Mouse (Mus musculus): ENCODE results near the gene Mfap1a. TPM values are rescaled to one million over a fixed set of nuclear protein-coding genes. Genes with fewer than 3 reads are reported as not detected.
A peak's percentile ranks its signal among the peaks of the same experiment; 100 is the strongest.

Mfap1a gene
- polyA plus RNA-seq, 1 experiment from 2014 or later: 30.1 TPM

GRCm38 (mm10) chr2:121448739-121449535 lies 57.5 kb downstream of the Mfap1a start, which contains the start of gene Serf2:
Serf2 (plus strand) TSS chr2:121449195.
- under 1% methylated on average over 73 of the region's 74 CpGs for WGBS
- Histone ChIP-seq H3K9ac (peak within 1 kb of the TSS; percentile 94), H3K4me1 (replicated peaks) (peaks cover 29% of the 10 kb centered on the region), H3K4me3 (peak within 1 kb of the TSS; percentile 97), H3K9me3 (no peaks in the 10 kb centered on the region), H3K4me2 (peak within 1 kb of the TSS; percentile 76), H3K27ac (replicated peaks) (peak within 1 kb of the TSS; percentile 98), H3K27me3 (peaks cover 4% of the 10 kb centered on the region; the same call in 1 of the 2 replicates), H3K36me3 (peaks cover 23% of the 10 kb centered on the region)
- ATAC-seq (ENCODE audit: low read depth): peak; percentile 98

DNA sequence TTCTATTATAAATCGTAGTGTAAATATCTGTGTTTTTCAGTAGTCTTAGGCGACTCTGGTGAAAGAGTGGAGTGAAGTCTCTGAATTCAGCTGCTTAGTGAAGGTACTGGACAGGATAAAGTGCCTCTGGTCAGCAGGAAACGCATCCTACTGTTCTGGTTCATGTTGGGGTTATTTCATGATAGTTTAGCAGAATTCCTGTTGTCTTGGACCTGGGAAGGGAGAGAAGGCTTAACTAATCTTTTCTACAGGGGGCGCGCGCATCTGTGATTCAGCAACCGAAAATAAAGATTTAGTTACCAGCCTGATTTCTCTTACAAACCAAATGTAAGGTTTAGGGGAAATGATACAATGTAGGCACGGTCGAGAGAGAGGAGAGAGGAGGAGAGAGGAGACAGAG lies 58.3 kb downstream of the Mfap1a start:
- WGBS: 19% methylated on average over 9 of the region's 9 CpGs
- peak overlapping the region; percentile 76 for H3K4me2 ChIP-seq
- peak overlapping the region; percentile 97 for H3K4me3 ChIP-seq
- H3K9ac ChIP-seq: peak overlapping the region; percentile 67
- H3K36me3 ChIP-seq: peaks cover 15% of the 10 kb centered on the region
- no peak for ATAC-seq (ENCODE audit: low read depth)
- H3K4me1 ChIP-seq (replicated peaks): peaks cover 30% of the 10 kb centered on the region
- peak overlapping the region; percentile 98 for H3K27ac ChIP-seq (replicated peaks)
- H3K27me3 ChIP-seq: peaks cover 6% of the 10 kb centered on the region
- no peaks in the 10 kb centered on the region for H3K9me3 ChIP-seq

DNA sequence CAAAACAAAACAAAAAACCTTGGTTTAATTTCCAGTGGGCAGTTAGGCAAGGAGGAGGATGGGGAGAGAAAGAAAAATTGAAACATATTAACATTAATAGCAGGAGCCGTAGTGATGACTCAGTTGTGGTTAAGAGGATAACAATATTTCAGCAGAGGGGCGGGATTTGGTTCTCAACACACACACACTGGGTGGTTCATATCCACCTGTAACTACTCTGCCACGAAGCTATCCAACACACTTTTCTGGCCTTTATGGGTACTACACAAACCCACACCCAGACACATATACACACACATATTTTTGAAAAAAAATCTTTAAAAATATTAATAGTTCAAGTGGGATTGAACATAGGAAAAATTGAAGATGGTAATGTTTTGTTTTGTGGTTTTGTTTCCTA lies 59.5 kb downstream of the Mfap1a start:
- Histone ChIP-seq H3K9ac (no peak overlapping the region), H3K4me1 (replicated peaks) (peaks cover 38% of the 10 kb centered on the region), H3K27ac (replicated peaks) (no peak overlapping the region), H3K9me3 (no peaks in the 10 kb centered on the region), H3K36me3 (peaks cover 6% of the 10 kb centered on the region), H3K4me3 (no peak overlapping the region), H3K4me2 (no peak overlapping the region), H3K27me3 (peaks cover 18% of the 10 kb centered on the region)
- ATAC-seq (ENCODE audit: low read depth): no peak
- WGBS: 88% methylated on average over 3 of the region's 3 CpGs

GRCm38 (mm10) chr2:121446506-121446905 lies 60.0 kb downstream of the Mfap1a start:
- WGBS: 86% methylated on average over 4 of the region's 4 CpGs
- no peak for ATAC-seq (ENCODE audit: low read depth)
- no peak overlapping the region for H3K9ac ChIP-seq
- H3K4me3 ChIP-seq: no peak overlapping the region
- H3K9me3 ChIP-seq: no peaks in the 10 kb centered on the region
- peaks cover 4% of the 10 kb centered on the region for H3K36me3 ChIP-seq
- H3K27me3 ChIP-seq: peaks cover 23% of the 10 kb centered on the region
- H3K27ac ChIP-seq (replicated peaks): no peak overlapping the region
- H3K4me1 ChIP-seq (replicated peaks): peaks cover 41% of the 10 kb centered on the region
- H3K4me2 ChIP-seq: no peak overlapping the region

GRCm38 (mm10) chr2:121445117-121445516 lies 61.3 kb downstream of the Mfap1a start:
- Histone ChIP-seq H3K9me3 (no peaks in the 10 kb centered on the region), H3K27me3 (peaks cover 35% of the 10 kb centered on the region), H3K4me1 (replicated peaks) (peaks cover 28% of the 10 kb centered on the region), H3K36me3 (0 out of 2 replicates have a peak, but pooled peaks cover 2% of the 10 kb centered on the region), H3K27ac (replicated peaks) (no peak overlapping the region), H3K9ac (no peak overlapping the region), H3K4me2 (no peak overlapping the region), H3K4me3 (no peak overlapping the region)
- no peak for ATAC-seq (ENCODE audit: low read depth)
- WGBS: 88% methylated on average over 3 of the region's 3 CpGs

DNA sequence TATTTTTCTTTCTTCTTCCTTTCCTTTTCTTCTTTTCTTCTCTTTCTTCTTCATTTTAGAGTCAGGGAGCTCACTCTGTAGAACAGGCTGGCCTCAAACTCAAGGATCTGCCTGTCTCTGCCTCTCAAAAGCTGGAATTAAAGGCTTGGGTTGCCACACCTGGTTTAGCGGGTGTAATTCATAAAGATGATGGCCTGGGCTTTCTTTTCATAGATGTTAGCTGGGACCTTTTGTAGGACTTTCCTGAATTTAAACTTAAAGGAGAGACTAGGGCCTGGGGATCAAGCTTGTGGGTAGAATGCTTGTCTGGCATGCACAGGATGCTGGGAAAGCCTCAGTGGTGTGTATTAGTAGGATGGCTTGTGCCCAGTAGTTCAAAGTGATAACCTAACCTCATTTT lies 62.3 kb downstream of the Mfap1a start, which contains the start of gene Ell3:
Gene Ell3 (minus strand): TSS at position 101 of the 400 bp plus-strand sequence.
- no peak within 1 kb of the TSS for H3K9ac ChIP-seq
- H3K36me3 ChIP-seq: peaks cover 11% of the 10 kb centered on the region
- no peak within 1 kb of the TSS for H3K27ac ChIP-seq (replicated peaks)
- H3K4me3 ChIP-seq: 0 out of 2 replicates have a peak within 1 kb of the TSS, but pooled peaks have one; percentile 33
- WGBS: 91% methylated on average over 1 of the region's 1 CpGs
- ATAC-seq (ENCODE audit: low read depth): no peak
- peaks cover 26% of the 10 kb centered on the region for H3K4me1 ChIP-seq (replicated peaks)
- peak within 1 kb of the TSS; percentile 58 for H3K4me2 ChIP-seq
- no peaks in the 10 kb centered on the region for H3K9me3 ChIP-seq
- peaks cover 41% of the 10 kb centered on the region for H3K27me3 ChIP-seq

DNA sequence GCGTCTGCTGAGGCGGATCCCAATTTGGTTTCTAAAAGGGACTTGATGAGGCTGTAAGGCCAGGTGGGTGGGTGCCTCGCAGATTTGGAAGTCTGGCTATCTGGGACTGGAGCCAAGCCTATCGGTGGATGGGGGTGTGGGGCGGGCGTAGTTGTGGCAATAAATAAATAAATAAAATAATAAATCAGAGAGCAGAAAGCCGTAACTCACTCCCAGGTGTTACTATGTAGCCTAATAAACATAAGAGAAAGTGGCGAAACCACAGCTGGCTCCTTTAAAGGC lies 63.5 kb downstream of the Mfap1a start:
- peaks cover 23% of the 10 kb centered on the region for H3K36me3 ChIP-seq
- H3K4me1 ChIP-seq (replicated peaks): peaks cover 20% of the 10 kb centered on the region
- peak overlapping the region; percentile 22; the same call in 1 of the 2 replicates for H3K9ac ChIP-seq
- no peaks in the 10 kb centered on the region for H3K9me3 ChIP-seq
- peak overlapping the region; percentile 33 for H3K4me3 ChIP-seq
- no peak for ATAC-seq (ENCODE audit: low read depth)
- WGBS: 7% methylated on average over 8 of the region's 8 CpGs
- peaks cover 41% of the 10 kb centered on the region for H3K27me3 ChIP-seq
- H3K4me2 ChIP-seq: peak overlapping the region; percentile 58
- H3K27ac ChIP-seq (replicated peaks): no peak overlapping the region

- WGBS: 2% methylated on average over 30 of the region's 30 CpGs
- Histone ChIP-seq H3K27ac (replicated peaks) (no peak overlapping the region), H3K9me3 (no peaks in the 10 kb centered on the region), H3K27me3 (peaks cover 41% of the 10 kb centered on the region), H3K4me1 (replicated peaks) (peaks cover 17% of the 10 kb centered on the region), H3K4me2 (peak overlapping the region; percentile 58), H3K4me3 (peak overlapping the region; percentile 33), H3K36me3 (peaks cover 28% of the 10 kb centered on the region), H3K9ac (peak overlapping the region; percentile 22)
- ATAC-seq (ENCODE audit: low read depth): no peak
These were observed 64.0 kb downstream of the Mfap1a start for GRCm38 (mm10) chr2:121442259-121443067.

Small RNAs within 50 kb of the gene (microRNA-seq; reads per million reads assigned to microRNA genes)
- not detected for gene Gm22953

Other genes with a start within 250 kb of the Mfap1a start
- 151 and 181 TPM in 2 replicates for gene Trp53bp1, start 235.3 kb downstream of the Mfap1a start, polyA plus RNA-seq (2015; fragmentation: Nextera tagmentation; extraction: Ambion mirVana)
- 17.6 and 21.8 TPM in 2 replicates for gene Map1a, start 217.1 kb downstream of the Mfap1a start, polyA plus RNA-seq (2015; fragmentation: Nextera tagmentation; extraction: Ambion mirVana)
- gene Ppip5k1, start 151.3 kb downstream of the Mfap1a start, polyA plus RNA-seq (2015; fragmentation: Nextera tagmentation; extraction: Ambion mirVana): 16.3 and 17.4 TPM in 2 replicates
- gene Ckmt1, start 149.0 kb downstream of the Mfap1a start, polyA plus RNA-seq (2015; fragmentation: Nextera tagmentation; extraction: Ambion mirVana): 54.0 and 60.8 TPM in 2 replicates
- gene Strc, start 119.5 kb downstream of the Mfap1a start, polyA plus RNA-seq (2015; fragmentation: Nextera tagmentation; extraction: Ambion mirVana): not detected in 2 replicates
- 453 and 473 TPM in 2 replicates for gene Pdia3, start 92.9 kb downstream of the Mfap1a start, polyA plus RNA-seq (2015; fragmentation: Nextera tagmentation; extraction: Ambion mirVana)
- gene Catsper2, start 92.9 kb downstream of the Mfap1a start, polyA plus RNA-seq (2015; fragmentation: Nextera tagmentation; extraction: Ambion mirVana): 3.5 and 4.8 TPM in 2 replicates
- gene Ell3, start 62.4 kb downstream of the Mfap1a start, polyA plus RNA-seq (2015; fragmentation: Nextera tagmentation; extraction: Ambion mirVana): 2.6 TPM in 2 replicates
- gene Serf2, start 57.5 kb downstream of the Mfap1a start, polyA plus RNA-seq (2015; fragmentation: Nextera tagmentation; extraction: Ambion mirVana): 393 and 478 TPM in 2 replicates
- 113 and 132 TPM in 2 replicates for gene Hypk, start 53.4 kb downstream of the Mfap1a start, polyA plus RNA-seq (2015; fragmentation: Nextera tagmentation; extraction: Ambion mirVana)
- gene Serinc4, start 49.9 kb downstream of the Mfap1a start, polyA plus RNA-seq (2015; fragmentation: Nextera tagmentation; extraction: Ambion mirVana): 1.1 and 1.4 TPM in 2 replicates
- 74.3 and 76.4 TPM in 2 replicates for gene Mfap1b, start 32.6 kb downstream of the Mfap1a start, polyA plus RNA-seq (2015; fragmentation: Nextera tagmentation; extraction: Ambion mirVana)
- 4.2 and 4.5 TPM in 2 replicates for gene Wdr76, start 58 bp upstream of the Mfap1a start, polyA plus RNA-seq (2015; fragmentation: Nextera tagmentation; extraction: Ambion mirVana)